Comparison of ENCODE assay signal across 9 mouse cellular contexts in the genomic region with DNA sequence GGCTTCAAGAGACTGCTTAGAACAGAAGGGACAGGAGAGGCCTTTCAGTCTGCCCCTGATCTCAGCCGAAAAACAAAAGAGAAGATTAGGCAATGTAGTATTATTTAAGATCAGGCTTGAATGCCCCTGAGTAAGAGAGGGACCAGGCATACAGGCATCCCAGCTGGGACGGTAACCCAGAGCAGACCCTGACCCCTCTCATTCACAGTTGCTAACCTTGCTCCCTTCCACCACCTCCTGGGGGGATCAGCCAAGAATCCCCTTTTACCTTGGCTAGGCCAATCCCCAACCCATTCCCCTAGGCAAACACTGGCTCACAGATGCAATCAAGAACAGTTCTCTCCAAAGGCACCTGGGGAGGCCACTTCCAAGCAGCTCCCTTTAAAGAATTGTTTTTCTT. TPM values are rescaled to one million over a fixed set of nuclear protein-coding genes. Genes with fewer than 3 reads are reported as not detected.
DNase-seq lines count a peak whose midpoint lies in the region; ATAC-seq and TF ChIP-seq lines count a peak whose summit lies in the region.
"Had no signal": no experiment of that assay in that cellular context is flagged by ENCODE, and none has a peak within 500 bp of the region (broad histone marks: within the 10 kb centered on the region; RNA-seq: fewer than 3 reads in every experiment).

No protein-coding gene starts in this region.

- no peak overlapping the region for H3K9ac ChIP-seq in limb, embryonic 11.5 days (ENCODE audit: low read length)
- peak overlapping the region; percentile 57; the same call in 1 of the 2 replicates for H3K9ac ChIP-seq in hindbrain, embryonic 16.5 days (ENCODE audit: low read depth, low read length)
- H3K9ac ChIP-seq in midbrain, postnatal 0 days (replicated peaks; ENCODE audit: low read length, poor library complexity, severe bottlenecking) = peak overlapping the region; percentile 33; the same call in 1 of the 2 replicates

- H3K4me2 ChIP-seq in limb, embryonic 11.5 days (ENCODE audit: low read depth, severe bottlenecking) = peak overlapping the region; percentile 23; the same call in 1 of the 2 replicates
- H3K4me2 ChIP-seq in hindbrain, embryonic 16.5 days (ENCODE audit: low read length) = peak overlapping the region; percentile 76
- peak overlapping the region; percentile 73 for H3K4me2 ChIP-seq in midbrain, postnatal 0 days (ENCODE audit: low read depth, low read length, poor library complexity, severe bottlenecking)

- WGBS in limb, embryonic 11.5 days = 81% methylated on average over 2 of the region's 2 CpGs
- 84% methylated on average over 2 of the region's 2 CpGs for WGBS in limb, embryonic 10.5 days
- 22% methylated on average over 2 of the region's 2 CpGs for WGBS in hindbrain, embryonic 16.5 days
- 11% methylated on average over 2 of the region's 2 CpGs for WGBS in midbrain, postnatal 0 days

- DNase-seq in limb, embryonic 11.5 days (ENCODE audit: low spot score) = no peak
- no peak for DNase-seq in limb, embryonic 10.5 days (ENCODE audit: low spot score)
- DNase-seq in midbrain, postnatal 0 days (ENCODE audit: low spot score) = no peak
- DNase-seq in adrenal gland, postnatal 4 days (ENCODE audit: low spot score in 2 of 2) = no peak
- DNase-seq in gastrocnemius, postnatal 4 days (ENCODE audit: low spot score in 2 of 2) = no peak
- no peak for DNase-seq in right cerebral cortex, postnatal 25 days

- no peak for ATAC-seq in limb, embryonic 11.5 days (ENCODE audit: insufficient number of reproducible peaks, low FRiP score, low TSS enrichment, low read depth)
- no peak for ATAC-seq in hindbrain, embryonic 16.5 days
- ATAC-seq in midbrain, postnatal 0 days (ENCODE audit: low FRiP score) = no peak

- no peak; the same call in 1 of the 2 replicates for TF ChIP-seq POLR2A in embryonic fibroblast, embryonic 13.5 days (IDR thresholded peaks at IDR 0.05; ENCODE audit: low read depth, low read length)

- H3K9me3 ChIP-seq in limb, embryonic 11.5 days (ENCODE audit: control insufficient read depth, low read length) = no peaks in the 10 kb centered on the region
- no peaks in the 10 kb centered on the region for H3K9me3 ChIP-seq in limb, embryonic 10.5 days (replicated peaks)
- no peaks in the 10 kb centered on the region for H3K9me3 ChIP-seq in hindbrain, embryonic 16.5 days (ENCODE audit: control insufficient read depth, low read length)
- H3K9me3 ChIP-seq in midbrain, postnatal 0 days (ENCODE audit: low read length) = no peaks in the 10 kb centered on the region

- no peak overlapping the region for H3K27ac ChIP-seq in limb, embryonic 11.5 days (replicated peaks; ENCODE audit: low read depth, low read length)
- H3K27ac ChIP-seq in limb, embryonic 10.5 days = no peak overlapping the region
- no peak overlapping the region for H3K27ac ChIP-seq in embryonic fibroblast, embryonic 13.5 days (ENCODE audit: insufficient read depth, low read length)
- peak overlapping the region; percentile 9; the same call in 1 of the 2 replicates for H3K27ac ChIP-seq in hindbrain, embryonic 16.5 days (ENCODE audit: low read depth, low read length)
- H3K27ac ChIP-seq in midbrain, postnatal 0 days (ENCODE audit: low read depth, low read length) = no peak overlapping the region

- peaks cover 9% of the 10 kb centered on the region; the same call in 1 of the 2 replicates for H3K4me1 ChIP-seq in limb, embryonic 11.5 days (ENCODE audit: control insufficient read depth, insufficient read depth, low read length)
- H3K4me1 ChIP-seq in limb, embryonic 10.5 days = peaks cover 38% of the 10 kb centered on the region
- H3K4me1 ChIP-seq in embryonic fibroblast, embryonic 13.5 days (ENCODE audit: control insufficient read depth, insufficient read depth, low read length) = peaks cover 12% of the 10 kb centered on the region
- H3K4me1 ChIP-seq in hindbrain, embryonic 16.5 days (ENCODE audit: control insufficient read depth, insufficient read depth, low read depth, low read length) = peaks cover 32% of the 10 kb centered on the region
- peaks cover 7% of the 10 kb centered on the region; the same call in 1 of the 2 replicates for H3K4me1 ChIP-seq in midbrain, postnatal 0 days (ENCODE audit: insufficient read depth, low read length)

- no peak overlapping the region for H3K4me3 ChIP-seq in limb, embryonic 11.5 days (ENCODE audit: low read depth, low read length)
- H3K4me3 ChIP-seq in limb, embryonic 10.5 days = no peak overlapping the region
- peak overlapping the region; percentile 98 for H3K4me3 ChIP-seq in embryonic fibroblast, embryonic 13.5 days (ENCODE audit: insufficient read depth, low read length)
- H3K4me3 ChIP-seq in hindbrain, embryonic 16.5 days (ENCODE audit: low read length) = peak overlapping the region; percentile 35
- H3K4me3 ChIP-seq in midbrain, postnatal 0 days (ENCODE audit: low read depth, low read length) = peak overlapping the region; percentile 67

- H3K27me3 ChIP-seq in limb, embryonic 11.5 days (ENCODE audit: control insufficient read depth, insufficient read depth, low read length) = no peaks in the 10 kb centered on the region
- H3K27me3 ChIP-seq in limb, embryonic 10.5 days (ENCODE audit: low read depth, poor library complexity, severe bottlenecking) = peaks cover 13% of the 10 kb centered on the region
- no peaks in the 10 kb centered on the region for H3K27me3 ChIP-seq in hindbrain, embryonic 16.5 days (replicated peaks; ENCODE audit: control insufficient read depth, insufficient read depth, low read length)
- no peaks in the 10 kb centered on the region for H3K27me3 ChIP-seq in midbrain, postnatal 0 days (ENCODE audit: insufficient read depth, low read length)

- no peak for TF ChIP-seq CTCF in embryonic fibroblast, embryonic 13.5 days (IDR thresholded peaks at IDR 0.05; ENCODE audit: borderline replicate concordance, insufficient read depth, low read length)
- TF ChIP-seq CTCF in midbrain, postnatal 0 days (IDR thresholded peaks at IDR 0.05) = no peak

- H3K36me3 ChIP-seq in limb, embryonic 11.5 days (ENCODE audit: control insufficient read depth, insufficient read depth, low read length) = no peaks in the 10 kb centered on the region
- peaks cover 20% of the 10 kb centered on the region for H3K36me3 ChIP-seq in limb, embryonic 10.5 days
- no peaks in the 10 kb centered on the region for H3K36me3 ChIP-seq in hindbrain, embryonic 16.5 days (ENCODE audit: control insufficient read depth, insufficient read depth, low read length)
- H3K36me3 ChIP-seq in midbrain, postnatal 0 days (ENCODE audit: insufficient read depth, low read length) = no peaks in the 10 kb centered on the region

RNA-seq across cellular contexts. Expression of gene Btg2, which starts 2.1 kb away (rescaled TPM):
- 21.3 and 22.1 TPM in 2 replicates for polyA plus RNA-seq in limb, embryonic 11.5 days (2014; fragmentation: Nextera tagmentation; extraction: Ambion mirVana)
- 10.1 and 17.7 TPM in 2 replicates for polyA plus RNA-seq in limb, embryonic 10.5 days (2016; fragmentation: Nextera tagmentation; extraction: Ambion mirVana)
- 96.4 and 125 TPM in 2 replicates for polyA plus RNA-seq in embryonic fibroblast, embryonic 13.5 days (2011; ENCODE audit: insufficient read length, low read depth, missing spikeins)
- polyA plus RNA-seq in hindbrain, embryonic 16.5 days (2015; fragmentation: Nextera tagmentation; extraction: Ambion mirVana) = 28.0 and 28.5 TPM in 2 replicates
- 12.0 and 19.8 TPM in 2 replicates for total RNA-seq in midbrain, postnatal 0 days (2014; rRNA removed)
- 8.9 and 9.9 TPM in 2 replicates for polyA plus RNA-seq in midbrain, postnatal 0 days (2015; fragmentation: Nextera tagmentation; extraction: Ambion mirVana)
- total RNA-seq in adrenal gland, postnatal 4 days (2021) = 10 to 100 TPM; 25.6 to 27.8 TPM
- 10 to 100 TPM; 22.4 to 26.7 TPM for total RNA-seq in gastrocnemius, postnatal 4 days (2021)

RNA-seq across cellular contexts. Expression of gene Chit1, which starts 34.3 kb away (rescaled TPM):
- not detected in 2 replicates for polyA plus RNA-seq in limb, embryonic 11.5 days (2014; fragmentation: Nextera tagmentation; extraction: Ambion mirVana)
- polyA plus RNA-seq in limb, embryonic 10.5 days (2016; fragmentation: Nextera tagmentation; extraction: Ambion mirVana) = not detected in 2 replicates
- not detected in 2 replicates for polyA plus RNA-seq in embryonic fibroblast, embryonic 13.5 days (2011; ENCODE audit: insufficient read length, low read depth, missing spikeins)
- 0.15 and 0.73 TPM in 2 replicates for polyA plus RNA-seq in hindbrain, embryonic 16.5 days (2015; fragmentation: Nextera tagmentation; extraction: Ambion mirVana)
- total RNA-seq in midbrain, postnatal 0 days (2014; rRNA removed) = 0.24 and 0.99 TPM in 2 replicates
- polyA plus RNA-seq in midbrain, postnatal 0 days (2015; fragmentation: Nextera tagmentation; extraction: Ambion mirVana) = 0.21 and 0.48 TPM in 2 replicates
- total RNA-seq in adrenal gland, postnatal 4 days (2021) = not detected
- total RNA-seq in gastrocnemius, postnatal 4 days (2021) = under 1 TPM; 0.16 to 0.27 TPM

RNA-seq across cellular contexts. Expression of gene Fmod, which starts 39.7 kb away (rescaled TPM):
- 2.9 and 4.5 TPM in 2 replicates for polyA plus RNA-seq in limb, embryonic 11.5 days (2014; fragmentation: Nextera tagmentation; extraction: Ambion mirVana)
- 2.4 and 2.5 TPM in 2 replicates for polyA plus RNA-seq in limb, embryonic 10.5 days (2016; fragmentation: Nextera tagmentation; extraction: Ambion mirVana)
- polyA plus RNA-seq in embryonic fibroblast, embryonic 13.5 days (2011; ENCODE audit: insufficient read length, low read depth, missing spikeins) = 35.4 and 74.2 TPM in 2 replicates
- polyA plus RNA-seq in hindbrain, embryonic 16.5 days (2015; fragmentation: Nextera tagmentation; extraction: Ambion mirVana) = 11.8 and 24.0 TPM in 2 replicates
- 17.0 and 17.1 TPM in 2 replicates for total RNA-seq in midbrain, postnatal 0 days (2014; rRNA removed)
- polyA plus RNA-seq in midbrain, postnatal 0 days (2015; fragmentation: Nextera tagmentation; extraction: Ambion mirVana) = 24.8 and 26.3 TPM in 2 replicates
- 10 to 100 TPM; 18.5 to 28.1 TPM for total RNA-seq in adrenal gland, postnatal 4 days (2021)
- total RNA-seq in gastrocnemius, postnatal 4 days (2021) = 100 to 1,000 TPM; 108 to 184 TPM
- total RNA-seq: granulocyte monocyte progenitor cell, adult 5-6 weeks had no signal

Comparison
In these comparisons a context has a peak if more than half of its experiments do, and no peak if none do; other contexts are left out.
1. H3K4me2 ChIP-seq: peak in every context shown above with its lines; median percentile 76 in hindbrain, embryonic 16.5 days; 73 in midbrain, postnatal 0 days; 23 in limb, embryonic 11.5 days.
2. H3K4me3 ChIP-seq: peak in embryonic fibroblast, embryonic 13.5 days (single experiment), hindbrain, embryonic 16.5 days (single experiment) and midbrain, postnatal 0 days (single experiment); none in limb, embryonic 11.5 days (single experiment) and limb, embryonic 10.5 days (single experiment).